Mouse (Mus musculus): ENCODE measurements around the gene Set. TPM values are rescaled to one million over a fixed set of nuclear protein-coding genes. Genes with fewer than 3 reads are reported as not detected.

Set gene
- 46.7 and 50.3 TPM in 2 replicates for polyA plus RNA-seq (2012; rRNA removed)

DNA sequence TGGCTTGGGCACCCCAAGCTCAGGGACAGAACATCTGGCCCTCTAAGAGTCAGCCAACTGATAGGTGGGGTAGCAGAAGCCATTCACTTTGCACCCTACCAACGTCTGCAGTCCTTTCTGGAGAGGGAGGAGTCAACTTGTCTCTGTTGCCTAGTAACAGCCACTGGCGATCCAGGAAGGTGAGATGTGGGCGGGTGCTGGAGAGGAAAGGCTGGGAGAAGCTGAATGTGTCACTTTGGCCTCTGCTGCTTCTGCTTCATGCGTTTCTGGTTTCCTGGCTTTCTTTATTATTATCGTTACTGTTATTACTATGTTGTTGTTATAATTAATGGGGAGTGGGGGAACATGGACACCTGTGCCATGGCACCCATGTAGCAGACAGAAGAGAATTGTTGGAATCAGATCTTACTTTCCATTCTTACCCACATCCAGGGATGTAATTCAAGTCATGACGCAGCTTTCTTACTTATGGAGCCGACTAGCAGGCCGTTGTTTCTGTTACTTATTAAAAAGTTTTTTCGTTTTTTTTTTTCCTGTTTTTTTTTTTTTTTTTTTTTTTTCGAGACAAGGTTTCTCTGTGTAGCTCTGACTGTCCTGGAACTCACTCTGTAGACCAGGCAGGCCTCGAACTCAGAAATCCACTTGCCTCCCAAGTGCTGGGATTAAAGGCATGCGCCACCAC lies at the start of gene Set:
Gene Set, plus strand, starts transcription at position 156 of the 682 bp plus-strand sequence.

GRCm38 (mm10) chr2:30048699-30049388 lies 8.3 kb upstream of the Set start, which contains the start of gene Wdr34:
TSS of gene Wdr34 (minus strand) at chr2:30048881.

DNA sequence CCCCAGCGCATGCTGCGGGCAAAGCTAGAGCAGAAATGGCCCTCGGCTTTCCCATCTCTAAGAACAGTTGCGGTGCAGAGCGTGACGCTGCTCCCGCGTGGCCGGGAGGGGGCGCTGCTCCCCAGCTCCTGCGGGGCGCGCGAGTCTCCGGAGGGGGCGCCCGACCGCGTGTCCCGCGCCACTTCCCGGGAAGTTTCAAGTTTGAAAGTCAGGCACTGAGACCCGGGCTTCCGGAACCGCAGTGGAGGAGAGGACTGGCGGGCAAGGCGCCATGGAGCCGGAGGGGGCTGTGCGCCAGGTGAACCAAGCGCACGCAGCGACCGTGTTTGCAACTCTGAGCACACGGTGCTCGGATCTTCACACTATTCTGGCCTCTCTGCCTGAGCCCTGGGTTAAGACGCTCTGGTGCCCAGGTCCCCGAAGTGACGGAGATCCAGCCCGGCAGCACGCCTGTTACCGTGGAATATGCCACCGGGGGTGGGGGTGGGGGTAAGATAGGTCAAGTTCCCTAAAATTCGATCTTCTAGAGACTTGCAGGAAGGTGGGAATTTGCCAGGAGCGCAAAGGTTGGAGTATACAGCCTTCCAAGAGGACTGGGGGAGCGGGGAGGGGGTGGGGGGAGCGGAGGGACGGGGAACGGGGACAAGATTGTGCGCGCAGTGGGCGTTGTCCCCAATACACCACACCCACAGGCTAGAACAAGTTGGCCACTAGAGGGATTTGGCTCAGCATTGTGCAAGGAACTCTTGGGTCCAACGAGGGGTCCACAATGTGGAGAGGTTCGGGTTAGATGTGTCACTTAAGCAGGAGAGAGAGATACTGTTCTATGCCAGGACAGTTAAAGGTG lies 20.5 kb downstream of the Set start, which contains the start of gene Pkn3:
Gene Pkn3, plus strand, starts transcription at position 183 of the 847 bp plus-strand sequence.

GRCm38 (mm10) chr2:30093471-30094207 lies 36.5 kb downstream of the Set start, which contains the start of gene Zdhhc12:
TSS of gene Zdhhc12 (minus strand) at chr2:30093648.

Other genes with a start within 250 kb of the Set start
- 42.3 and 43.9 TPM in 2 replicates for gene Urm1, start 237.3 kb upstream of the Set start, polyA plus RNA-seq (2012; rRNA removed)
- gene Cercam, start 188.2 kb upstream of the Set start, polyA plus RNA-seq (2012; rRNA removed) = 14.2 and 20.2 TPM in 2 replicates
- gene Odf2, start 168.2 kb upstream of the Set start, polyA plus RNA-seq (2012; rRNA removed) = 16.4 and 21.7 TPM in 2 replicates
- 8.3 and 9.2 TPM in 2 replicates for gene Gle1, start 122.0 kb upstream of the Set start, polyA plus RNA-seq (2012; rRNA removed)
- gene Sptan1, start 91.8 kb upstream of the Set start, polyA plus RNA-seq (2012; rRNA removed) = 160 and 186 TPM in 2 replicates
- gene Wdr34, start 8.5 kb upstream of the Set start, polyA plus RNA-seq (2012; rRNA removed) = 18.5 and 22.8 TPM in 2 replicates
- 14.7 and 16.2 TPM in 2 replicates for gene Pkn3, start 20.3 kb downstream of the Set start, polyA plus RNA-seq (2012; rRNA removed)
- 85.4 and 112 TPM in 2 replicates for gene Zdhhc12, start 36.3 kb downstream of the Set start, polyA plus RNA-seq (2012; rRNA removed)
- 45.7 and 48.3 TPM in 2 replicates for gene Zer1, start 67.2 kb downstream of the Set start, polyA plus RNA-seq (2012; rRNA removed)
- 75.8 and 91.2 TPM in 2 replicates for gene Tbc1d13, start 76.4 kb downstream of the Set start, polyA plus RNA-seq (2012; rRNA removed)
- gene Endog, start 114.1 kb downstream of the Set start, polyA plus RNA-seq (2012; rRNA removed) = 83.8 and 112 TPM in 2 replicates
- gene Spout1, start 121.1 kb downstream of the Set start, polyA plus RNA-seq (2012; rRNA removed) = 25.0 and 27.7 TPM in 2 replicates
- gene Kyat1, start 148.5 kb downstream of the Set start, polyA plus RNA-seq (2012; rRNA removed) = 48.9 and 55.1 TPM in 2 replicates
- gene Lrrc8a, start 180.3 kb downstream of the Set start, polyA plus RNA-seq (2012; rRNA removed) = 38.6 and 42.1 TPM in 2 replicates
- gene Gm28035, start 183.2 kb downstream of the Set start, polyA plus RNA-seq (2012; rRNA removed) = 11.1 and 11.5 TPM in 2 replicates
- 6.3 and 8.7 TPM in 2 replicates for gene Phyhd1, start 208.8 kb downstream of the Set start, polyA plus RNA-seq (2012; rRNA removed)
- gene Gm28038, start 223.7 kb downstream of the Set start, polyA plus RNA-seq (2012; rRNA removed) = not detected in 2 replicates
- 15.6 and 20.9 TPM in 2 replicates for gene Dolk, start 229.0 kb downstream of the Set start, polyA plus RNA-seq (2012; rRNA removed)
- 28.8 and 31.0 TPM in 2 replicates for gene Nup188, start 229.0 kb downstream of the Set start, polyA plus RNA-seq (2012; rRNA removed)